8 mouse cellular contexts compared by ENCODE assay signal in genomic region chr1:38627683-38628361, GRCm38 (mm10). TPM values are rescaled to one million over a fixed set of nuclear protein-coding genes. Genes with fewer than 3 reads are reported as not detected.
DNase-seq lines count a peak whose midpoint lies in the region; ATAC-seq and TF ChIP-seq lines count a peak whose summit lies in the region.

No protein-coding gene starts in this region.

- H3K4me2 ChIP-seq in forebrain, embryonic 15.5 days (replicated peaks), result peak overlapping the region; percentile 78
- H3K4me2 ChIP-seq in hindbrain, embryonic 14.5 days (replicated peaks), result peak overlapping the region; percentile 78
- H3K4me2 ChIP-seq in limb, embryonic 14.5 days (replicated peaks; ENCODE audit: low read depth, low read length, severe bottlenecking), result peak overlapping the region; percentile 78
- peak overlapping the region; percentile 77 for H3K4me2 ChIP-seq in neural tube, embryonic 11.5 days (ENCODE audit: low read depth)

- peak overlapping the region; percentile 96 for H3K9ac ChIP-seq in forebrain, embryonic 15.5 days (replicated peaks)
- peak overlapping the region; percentile 97 for H3K9ac ChIP-seq in hindbrain, embryonic 14.5 days
- peak overlapping the region; percentile 83 for H3K9ac ChIP-seq in limb, embryonic 14.5 days (ENCODE audit: low read depth, low read length, severe bottlenecking)
- H3K9ac ChIP-seq in neural tube, embryonic 11.5 days (ENCODE audit: low read length), result peak overlapping the region; percentile 93

- under 1% methylated on average over 42 of the region's 42 CpGs for WGBS in forebrain, embryonic 15.5 days
- WGBS in hindbrain, embryonic 14.5 days, result under 1% methylated on average over 39 of the region's 42 CpGs
- under 1% methylated on average over 36 of the region's 42 CpGs for WGBS in limb, embryonic 14.5 days
- under 1% methylated on average over 35 of the region's 42 CpGs for WGBS in neural tube, embryonic 11.5 days

- H3K4me3 ChIP-seq in erythroblast, embryonic 14.5 days (replicated peaks), result peak overlapping the region; percentile 22
- peak overlapping the region; percentile 99 for H3K4me3 ChIP-seq in forebrain, embryonic 15.5 days
- peak overlapping the region; percentile 94 for H3K4me3 ChIP-seq in hindbrain, embryonic 14.5 days (replicated peaks; ENCODE audit: low read length)
- H3K4me3 ChIP-seq in limb, embryonic 14.5 days (replicated peaks; ENCODE audit: low read length), result peak overlapping the region; percentile 87
- peak overlapping the region; percentile 86 for H3K4me3 ChIP-seq in neural tube, embryonic 11.5 days (ENCODE audit: low read depth, low read length)

- H3K36me3 ChIP-seq in erythroblast, embryonic 14.5 days (ENCODE audit: control insufficient read depth), result no peaks in the 10 kb centered on the region
- no peaks in the 10 kb centered on the region for H3K36me3 ChIP-seq in forebrain, embryonic 15.5 days
- H3K36me3 ChIP-seq in hindbrain, embryonic 14.5 days (replicated peaks; ENCODE audit: control insufficient read depth, insufficient read depth), result no peaks in the 10 kb centered on the region
- H3K36me3 ChIP-seq in limb, embryonic 14.5 days (ENCODE audit: control insufficient read depth, insufficient read depth, low read length), result no peaks in the 10 kb centered on the region
- no peaks in the 10 kb centered on the region for H3K36me3 ChIP-seq in neural tube, embryonic 11.5 days (ENCODE audit: control insufficient read depth, insufficient read depth, low read length)

- peak; percentile 36 for DNase-seq in ES-CJ7 (ENCODE audit: low read depth, low spot score)
- DNase-seq in hindbrain, embryonic 14.5 days (ENCODE audit: low spot score), result no peak
- peak; percentile 74 for DNase-seq in limb, embryonic 14.5 days (ENCODE audit: low spot score)
- peak; percentile 73 for DNase-seq in neural tube, embryonic 11.5 days (ENCODE audit: low spot score)

- ATAC-seq in erythroblast, adult 5-6 weeks (replicated peaks; ENCODE audit: low FRiP score, poor library complexity, severe bottlenecking), result no peak
- peak; percentile 54 for ATAC-seq in forebrain, embryonic 15.5 days (replicated peaks)
- peak; percentile 71 for ATAC-seq in hindbrain, embryonic 14.5 days (ENCODE audit: low FRiP score)
- ATAC-seq in limb, embryonic 14.5 days (ENCODE audit: low FRiP score, low read depth), result peak; percentile 74
- peak; percentile 65 for ATAC-seq in neural tube, embryonic 11.5 days (ENCODE audit: insufficient read depth, low FRiP score, low TSS enrichment)
- no peak for ATAC-seq in CD4-positive, CD25-positive, alpha-beta regulatory T cell, adult 4 months

- H3K9me3 ChIP-seq in erythroblast, embryonic 14.5 days (ENCODE audit: control insufficient read depth, low read length), result no peaks in the 10 kb centered on the region
- no peaks in the 10 kb centered on the region for H3K9me3 ChIP-seq in forebrain, embryonic 15.5 days
- no peaks in the 10 kb centered on the region for H3K9me3 ChIP-seq in hindbrain, embryonic 14.5 days (ENCODE audit: control insufficient read depth, low read length)
- no peaks in the 10 kb centered on the region for H3K9me3 ChIP-seq in limb, embryonic 14.5 days (ENCODE audit: control insufficient read depth, low read length)
- no peaks in the 10 kb centered on the region for H3K9me3 ChIP-seq in neural tube, embryonic 11.5 days (ENCODE audit: control insufficient read depth, low read length)

- TF ChIP-seq POLR2A in limb, embryonic 14.5 days (IDR thresholded peaks at IDR 0.05; ENCODE audit: borderline replicate concordance, extremely low read depth, insufficient read depth, insufficient read length), result 0 out of 2 replicates have a peak, but pooled peaks have one; percentile 23

- peak overlapping the region; percentile 97 for H3K27ac ChIP-seq in forebrain, embryonic 15.5 days (replicated peaks)
- peak overlapping the region; percentile 96 for H3K27ac ChIP-seq in hindbrain, embryonic 14.5 days
- peak overlapping the region; percentile 97 for H3K27ac ChIP-seq in limb, embryonic 14.5 days (replicated peaks; ENCODE audit: low read depth, low read length)
- peak overlapping the region; percentile 94 for H3K27ac ChIP-seq in neural tube, embryonic 11.5 days (ENCODE audit: low read depth, low read length)

- H3K4me1 ChIP-seq in erythroblast, embryonic 14.5 days (ENCODE audit: control insufficient read depth), result no peaks in the 10 kb centered on the region
- peaks cover 72% of the 10 kb centered on the region for H3K4me1 ChIP-seq in forebrain, embryonic 15.5 days
- H3K4me1 ChIP-seq in hindbrain, embryonic 14.5 days (replicated peaks; ENCODE audit: control insufficient read depth, insufficient read depth, low read length), result peaks cover 54% of the 10 kb centered on the region
- H3K4me1 ChIP-seq in limb, embryonic 14.5 days (ENCODE audit: control insufficient read depth, insufficient read depth, low read length), result peaks cover 32% of the 10 kb centered on the region
- peaks cover 42% of the 10 kb centered on the region for H3K4me1 ChIP-seq in neural tube, embryonic 11.5 days (ENCODE audit: control insufficient read depth, insufficient read depth, low read length)

- peaks cover 65% of the 10 kb centered on the region for H3K27me3 ChIP-seq in erythroblast, embryonic 14.5 days (ENCODE audit: control insufficient read depth)
- no peaks in the 10 kb centered on the region for H3K27me3 ChIP-seq in forebrain, embryonic 15.5 days
- H3K27me3 ChIP-seq in hindbrain, embryonic 14.5 days (ENCODE audit: control insufficient read depth, insufficient read depth, low read length), result no peaks in the 10 kb centered on the region
- no peaks in the 10 kb centered on the region for H3K27me3 ChIP-seq in limb, embryonic 14.5 days (ENCODE audit: control insufficient read depth, insufficient read depth, low read length)
- no peaks in the 10 kb centered on the region for H3K27me3 ChIP-seq in neural tube, embryonic 11.5 days (ENCODE audit: control insufficient read depth, insufficient read depth, low read length)

RNA-seq across cellular contexts. Expression of gene Aff3, which starts 36.9 kb away (rescaled TPM):
- polyA plus RNA-seq in erythroblast, embryonic 14.5 days (2012), result 0.02 TPM in 1 of 2 replicates, not detected in the other
- total RNA-seq in erythroblast, adult 5-6 weeks (2015; ENCODE audit: low replicate concordance), result 5.2 and 15.0 TPM in 2 replicates
- total RNA-seq in erythroblast, adult 5-6 weeks (2017; ENCODE audit: low replicate concordance), result 0.98 and 2.0 TPM in 2 replicates
- 36.9 and 43.7 TPM in 2 replicates for polyA plus RNA-seq in forebrain, embryonic 15.5 days (2015; fragmentation: Nextera tagmentation; extraction: Ambion mirVana)
- polyA plus RNA-seq in hindbrain, embryonic 14.5 days (2014; fragmentation: Nextera tagmentation; extraction: Ambion mirVana), result 29.5 and 31.3 TPM in 2 replicates
- polyA plus RNA-seq in limb, embryonic 14.5 days (2012; rRNA removed), result 22.4 and 29.4 TPM in 2 replicates
- polyA plus RNA-seq in limb, embryonic 14.5 days (2014; fragmentation: Nextera tagmentation; extraction: Ambion mirVana), result 20.4 and 28.4 TPM in 2 replicates
- polyA plus RNA-seq in neural tube, embryonic 11.5 days (2014; fragmentation: Nextera tagmentation; extraction: Ambion mirVana), result 33.3 and 34.6 TPM in 2 replicates
- 10 to 100 TPM; 11.9 to 15.1 TPM for polyA plus RNA-seq in CD4-positive, CD25-positive, alpha-beta regulatory T cell, adult 4 months (2017; shearing (Covaris generic))

Comparison
In these comparisons a context has a peak if more than half of its experiments do, and no peak if none do; other contexts are left out.
1. H3K4me3 ChIP-seq: peak in every context shown above with its lines; median percentile 99 in forebrain, embryonic 15.5 days; 94 in hindbrain, embryonic 14.5 days; 87 in limb, embryonic 14.5 days; 86 in neural tube, embryonic 11.5 days; 22 in erythroblast, embryonic 14.5 days.
2. ATAC-seq: peak in forebrain, embryonic 15.5 days (single experiment), hindbrain, embryonic 14.5 days (single experiment), limb, embryonic 14.5 days (single experiment) and neural tube, embryonic 11.5 days (single experiment); none in erythroblast, adult 5-6 weeks (single experiment) and CD4-positive, CD25-positive, alpha-beta regulatory T cell, adult 4 months (single experiment).
3. RNA of gene Aff3, which starts 36.9 kb away (polyA plus RNA-seq): 36.9 to 43.7 TPM in forebrain, embryonic 15.5 days, 33.3 to 34.6 TPM in neural tube, embryonic 11.5 days, 29.5 to 31.3 TPM in hindbrain, embryonic 14.5 days, 20.4 to 29.4 TPM in limb, embryonic 14.5 days and 11.9 to 15.1 TPM in CD4-positive, CD25-positive, alpha-beta regulatory T cell, adult 4 months; 0.02 TPM in erythroblast, embryonic 14.5 days; every median in the first group is over 10 times any median in the second.
4. Peak in every context shown above with its lines, with median percentiles within 50 percentile points of each other: H3K27ac ChIP-seq, H3K4me2 ChIP-seq and H3K9ac ChIP-seq.